Mouse (Mus musculus): ENCODE measurements around the gene Tmem92.

DNA sequence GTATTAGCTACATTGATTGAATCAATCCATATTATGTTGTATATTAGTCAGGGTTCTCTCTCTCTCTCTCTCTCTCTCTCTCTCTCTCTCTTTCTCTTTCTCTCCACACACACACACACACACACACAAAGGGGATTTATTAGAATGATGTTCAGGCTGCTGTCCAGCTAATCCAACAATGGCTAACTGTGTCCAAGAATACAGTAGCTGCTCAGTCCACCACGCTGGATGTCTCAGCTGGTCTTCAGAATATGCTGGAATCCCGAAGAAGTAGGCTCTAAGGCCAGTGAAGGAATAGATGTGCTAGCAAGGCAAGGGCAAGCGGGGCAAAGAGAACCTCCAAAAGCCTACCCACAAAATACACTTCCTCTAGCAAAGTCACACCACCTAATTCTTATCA, 55.2 kb downstream of the Tmem92 start:
- TF ChIP-seq POLR2A (IDR thresholded peaks at IDR 0.05; ENCODE audit: low read depth, low read length) (no peak), CTCF (conservative IDR thresholded peaks at IDR 0.05; ENCODE audit: insufficient read depth, insufficient read length, low read depth, low read length) (no peak)

All from kidney, adult 2 months (tissue).